Mouse (Mus musculus) forebrain, embryonic 16.5 days (tissue): ENCODE measurements around the gene Sult3a2. TPM values are rescaled to one million over a fixed set of nuclear protein-coding genes. Genes with fewer than 3 reads are reported as not detected.
"Not testable (repeated sequence)": the region's sequence is repeated elsewhere in the genome, so short reads cannot be mapped to it uniquely, and the experiment has no call there.

ENCODE experiments used
- ATAC-seq: fragments of 200-750 bp; cut with Nextera tagmentation; 2 replicates; pipeline ENCODE4 v1.8.0; 2017; ENCODE audit warnings: mild to moderate bottlenecking, moderate library complexity
- H3K27ac ChIP-seq: fragments of 300-500 bp; sonication (generic); 2 replicates; pipeline ENCODE4 v1.5.1; 2014; ENCODE audit warnings: low read length, control low read depth
- H3K27me3 ChIP-seq: fragments of 300-500 bp; sonication (generic); replicated peaks from 2 replicates; pipeline ENCODE4 v1.6.1; 2014; ENCODE audit warnings: low read length; ENCODE audit not compliant: control insufficient read depth, insufficient read depth
- H3K36me3 ChIP-seq: fragments of 300-500 bp; sonication (generic); 2 replicates; pipeline ENCODE4 v1.6.1; 2014; ENCODE audit not compliant: control insufficient read depth, insufficient read depth
- H3K4me1 ChIP-seq: fragments of 300-500 bp; sonication (generic); replicated peaks from 2 replicates; pipeline ENCODE4 v1.6.1; 2014; ENCODE audit warnings: low read length; ENCODE audit not compliant: control insufficient read depth, insufficient read depth
- H3K4me2 ChIP-seq: fragments of 300-500 bp; sonication (generic); 2 replicates; pipeline ENCODE4 v1.6.1; 2014; ENCODE audit warnings: mild to moderate bottlenecking, low read length, control low read depth
- H3K4me3 ChIP-seq: fragments of 300-500 bp; sonication (generic); replicated peaks from 2 replicates; pipeline ENCODE4 v1.5.1; 2014; ENCODE audit warnings: mild to moderate bottlenecking, low read length, control low read depth
- H3K9ac ChIP-seq: fragments of 300-500 bp; sonication (generic); replicated peaks from 2 replicates; pipeline ENCODE4 v1.6.1; 2014; ENCODE audit warnings: low read depth, low read length, control low read depth
- H3K9me3 ChIP-seq: fragments of 300-500 bp; sonication (generic); 2 replicates; pipeline ENCODE4 v1.6.1; 2016; ENCODE audit warnings: low read length; ENCODE audit not compliant: control insufficient read depth
- WGBS: fragments of 180-500 bp; shearing (Covaris S2); extraction: QIAGEN DNeasy Blood & Tissue Kit; methylation state at CpG from one replicate; pipeline ENCODE4 v1.1.7; 2014; 5-methylcytosine and 5-hydroxymethylcytosine counted together
- polyA plus RNA-seq: library from polyadenylated mRNA; unstranded; fragments of >200 nt; fragmentation: Nextera tagmentation; extraction: Ambion mirVana; gene quantifications from 2 replicates; pipeline ENCODE4 v1.2.1, GENCODE M21; 2015

Sult3a2 gene
- polyA plus RNA-seq = not detected in 2 replicates

DNA sequence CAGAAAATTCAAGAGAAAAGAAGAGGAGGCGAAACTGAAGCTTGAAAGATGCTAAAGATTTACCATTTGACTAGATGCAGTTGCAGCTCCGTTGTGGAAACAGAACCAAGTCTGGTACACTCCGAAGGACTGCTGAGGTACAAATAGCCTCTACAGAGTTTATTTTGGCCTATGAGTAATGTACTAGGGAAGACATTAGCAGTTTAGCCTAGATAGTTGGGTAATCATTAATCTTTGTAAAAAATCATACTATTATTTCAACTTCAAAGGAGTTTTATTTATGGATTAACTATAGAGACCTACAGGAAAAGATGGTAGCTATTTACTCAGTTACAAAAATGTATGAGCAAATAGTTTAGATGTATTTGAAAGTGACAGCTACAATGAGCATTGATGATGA is at the start of gene Sult3a2:
TSS of gene Sult3a2 (minus strand) at position 101 of the 400 bp plus-strand sequence.
- no peak for ATAC-seq
- H3K4me3 ChIP-seq = no peak within 1 kb of the TSS
- H3K4me1 ChIP-seq = no peaks in the 10 kb centered on the region
- no peaks in the 10 kb centered on the region for H3K36me3 ChIP-seq
- H3K27me3 ChIP-seq = no peaks in the 10 kb centered on the region
- no peak within 1 kb of the TSS for H3K9ac ChIP-seq
- no peaks in the 10 kb centered on the region for H3K9me3 ChIP-seq
- WGBS = 91% methylated on average over 3 of the region's 3 CpGs
- no peak within 1 kb of the TSS for H3K27ac ChIP-seq
- H3K4me2 ChIP-seq = no peak within 1 kb of the TSS

DNA sequence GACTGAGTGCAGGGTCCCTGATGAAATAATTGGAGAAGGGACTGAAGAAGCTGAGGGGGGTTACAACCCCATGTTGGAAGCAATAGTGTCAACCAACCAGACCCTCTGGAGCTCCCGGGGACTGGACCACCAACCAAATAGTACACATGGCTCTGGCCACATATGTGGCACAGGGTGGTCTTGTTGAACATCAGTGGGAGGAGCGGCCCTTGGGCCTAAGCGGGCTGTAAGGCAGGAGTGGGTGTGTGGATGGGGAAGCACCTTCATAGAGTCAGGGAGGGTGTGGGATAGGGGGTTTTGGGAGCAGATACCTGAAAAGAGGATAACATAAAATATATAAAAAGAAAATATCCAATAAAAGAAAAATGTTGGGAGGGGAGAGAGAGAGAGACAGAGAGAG is 34.4 kb upstream of the Sult3a2 start:
- no peak overlapping the region for H3K27ac ChIP-seq
- H3K4me1 ChIP-seq = no peaks in the 10 kb centered on the region
- no peak overlapping the region for H3K4me2 ChIP-seq
- WGBS = 93% methylated on average over 3 of the region's 3 CpGs
- H3K4me3 ChIP-seq = no peak overlapping the region
- no peaks in the 10 kb centered on the region for H3K27me3 ChIP-seq
- no peaks in the 10 kb centered on the region for H3K9me3 ChIP-seq
- no peaks in the 10 kb centered on the region for H3K36me3 ChIP-seq
- no peak overlapping the region for H3K9ac ChIP-seq
- ATAC-seq = no peak

DNA sequence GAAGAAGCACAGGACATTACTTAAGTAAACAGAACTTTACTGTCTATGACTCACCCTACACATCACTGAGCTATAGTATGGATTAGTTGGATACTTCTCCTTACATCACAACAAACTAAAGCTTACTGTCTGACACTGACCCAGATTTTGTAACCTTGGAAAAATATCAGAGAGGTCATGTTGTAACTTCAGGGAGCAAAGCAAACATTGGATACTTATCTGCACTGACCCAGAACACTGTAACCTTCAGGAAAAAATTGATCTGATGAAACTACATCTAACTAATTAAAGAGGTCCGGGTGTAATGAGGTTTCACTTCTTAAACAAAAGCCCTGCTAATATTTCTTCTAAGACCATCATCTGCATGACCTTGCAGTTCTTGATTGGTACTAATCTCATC is 30.4 kb upstream of the Sult3a2 start:
- 54% methylated on average over 1 of the region's 1 CpGs for WGBS
- H3K27me3 ChIP-seq = no peaks in the 10 kb centered on the region
- H3K9ac ChIP-seq = no peak overlapping the region
- H3K9me3 ChIP-seq = no peaks in the 10 kb centered on the region
- H3K4me3 ChIP-seq = no peak overlapping the region
- no peaks in the 10 kb centered on the region for H3K36me3 ChIP-seq
- H3K4me2 ChIP-seq = no peak overlapping the region
- no peak for ATAC-seq
- H3K27ac ChIP-seq = no peak overlapping the region
- H3K4me1 ChIP-seq = no peaks in the 10 kb centered on the region

DNA sequence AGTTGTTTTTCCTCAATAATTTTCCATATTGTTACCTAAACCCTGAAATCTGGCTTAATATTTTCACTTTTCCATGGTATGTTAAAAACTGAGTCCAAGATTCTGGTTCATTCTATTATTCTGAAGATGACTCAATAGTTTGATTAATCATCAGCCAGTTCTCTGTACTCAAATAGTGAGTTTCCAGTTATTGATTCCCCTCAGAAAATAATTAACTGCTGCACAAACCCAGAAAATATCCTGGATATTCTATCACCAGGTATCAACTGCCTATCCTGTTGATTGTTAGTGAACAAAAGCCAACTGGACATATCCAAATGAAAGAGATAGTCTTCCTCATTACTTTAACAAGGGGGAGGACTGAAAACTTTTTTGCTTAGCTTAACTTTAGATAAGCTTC is 27.8 kb upstream of the Sult3a2 start:
- no peak overlapping the region for H3K4me2 ChIP-seq
- no peaks in the 10 kb centered on the region for H3K36me3 ChIP-seq
- no peak overlapping the region for H3K9ac ChIP-seq
- no peak overlapping the region for H3K4me3 ChIP-seq
- H3K9me3 ChIP-seq = no peaks in the 10 kb centered on the region
- H3K4me1 ChIP-seq = no peaks in the 10 kb centered on the region
- ATAC-seq = no peak
- H3K27ac ChIP-seq = no peak overlapping the region
- no peaks in the 10 kb centered on the region for H3K27me3 ChIP-seq

DNA sequence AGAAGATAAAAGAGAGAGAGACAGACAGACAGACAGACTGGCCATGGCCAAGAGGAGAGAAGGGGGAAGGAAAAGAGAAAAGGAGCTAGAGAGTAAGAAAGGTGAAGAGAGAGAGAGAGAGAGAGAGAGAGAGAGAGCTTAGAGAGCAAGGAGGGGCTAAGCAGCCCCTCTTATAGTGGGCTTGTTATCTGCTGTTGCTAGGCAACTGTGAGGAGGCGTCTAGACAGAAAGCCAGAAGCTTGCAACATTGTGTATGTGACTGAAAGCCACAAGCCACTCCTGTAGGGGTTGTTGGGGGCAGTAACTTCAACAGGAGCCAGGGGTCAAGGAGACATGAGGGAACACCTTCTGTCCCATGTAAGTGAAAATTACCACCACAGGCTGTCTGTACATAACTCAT is 25.3 kb upstream of the Sult3a2 start:
- ATAC-seq = peak; percentile 70
- H3K4me2 ChIP-seq = no peak overlapping the region
- no peaks in the 10 kb centered on the region for H3K27me3 ChIP-seq
- H3K36me3 ChIP-seq = no peaks in the 10 kb centered on the region
- no peak overlapping the region for H3K9ac ChIP-seq
- H3K4me1 ChIP-seq = no peaks in the 10 kb centered on the region
- H3K27ac ChIP-seq = no peak overlapping the region
- no peaks in the 10 kb centered on the region for H3K9me3 ChIP-seq
- WGBS = 11% methylated on average over 1 of the region's 1 CpGs
- no peak overlapping the region for H3K4me3 ChIP-seq

DNA sequence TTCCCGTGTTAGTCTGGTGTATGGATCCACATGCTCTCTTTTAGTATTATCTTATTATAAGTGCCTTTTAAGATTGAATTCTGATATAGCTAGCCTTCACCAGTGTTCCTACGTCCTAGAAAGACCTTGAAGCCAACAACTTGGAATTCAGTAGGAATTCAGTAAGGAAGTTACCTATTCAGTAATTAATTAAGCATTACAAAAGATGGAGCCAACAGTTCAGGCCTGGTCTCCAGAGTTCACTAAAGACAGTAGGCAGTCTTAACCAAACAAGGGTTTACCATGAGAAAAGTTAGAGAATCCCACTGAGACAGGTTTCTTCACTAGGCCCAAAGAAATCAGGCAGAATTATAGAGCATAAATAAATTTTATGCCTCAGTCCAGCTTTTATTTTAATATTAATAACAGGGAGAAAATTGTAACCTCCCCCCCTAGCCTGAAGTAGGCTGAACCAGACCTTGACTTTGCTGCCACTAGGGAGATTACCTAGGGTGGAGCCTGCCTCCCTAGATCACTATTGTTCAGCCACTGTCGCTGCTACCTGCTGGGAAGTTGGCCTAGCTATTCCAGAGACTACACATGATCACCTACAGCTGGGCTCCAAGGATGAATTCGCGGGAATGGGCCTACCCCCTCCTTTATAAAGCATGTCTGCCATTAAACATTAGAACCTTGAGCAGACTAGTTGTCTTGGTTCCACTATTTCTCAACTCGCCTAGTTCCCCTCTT is 10.9 kb upstream of the Sult3a2 start:
- H3K9me3 ChIP-seq, H3K27me3 ChIP-seq, H3K36me3 ChIP-seq, H3K4me3 ChIP-seq, H3K4me2 ChIP-seq, ATAC-seq, H3K27ac ChIP-seq, H3K4me1 ChIP-seq, H3K9ac ChIP-seq: not testable (repeated sequence)
- WGBS = 79% methylated on average over 6 of the region's 6 CpGs

DNA sequence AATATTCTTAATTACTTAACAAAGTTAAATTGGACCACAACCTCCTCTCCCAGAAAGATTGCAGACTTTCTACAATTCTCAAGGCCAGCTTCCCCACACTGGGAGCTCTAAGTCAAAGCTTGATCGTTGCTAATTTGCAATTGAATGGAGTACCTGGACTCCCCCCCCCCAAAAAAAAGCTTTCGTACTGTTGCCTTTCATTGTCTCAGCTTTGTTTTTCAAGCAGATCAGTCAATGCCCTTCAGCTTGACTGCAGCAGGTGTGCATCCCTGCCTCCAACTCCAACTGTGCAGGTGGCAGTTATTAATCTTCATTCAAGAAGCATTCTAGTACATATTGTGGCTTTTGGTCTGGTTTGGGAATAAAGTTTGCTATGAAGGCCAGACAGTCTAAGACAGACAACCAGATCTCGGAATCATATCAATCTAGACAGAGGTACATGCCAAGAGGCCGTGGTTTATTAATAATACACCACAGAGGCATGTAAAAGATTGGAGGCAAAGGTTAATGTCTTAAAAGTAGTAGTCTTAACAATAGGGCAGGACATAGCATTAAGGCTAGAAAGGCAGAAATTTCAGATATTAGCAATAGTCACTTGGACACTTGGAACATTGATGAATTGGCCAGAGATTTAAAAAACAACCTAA is 9.9 kb upstream of the Sult3a2 start:
- H3K36me3 ChIP-seq, H3K9ac ChIP-seq, H3K4me1 ChIP-seq, H3K9me3 ChIP-seq, H3K27ac ChIP-seq, H3K27me3 ChIP-seq, H3K4me3 ChIP-seq, ATAC-seq, H3K4me2 ChIP-seq: not testable (repeated sequence)
- WGBS = 78% methylated on average over 4 of the region's 4 CpGs

DNA sequence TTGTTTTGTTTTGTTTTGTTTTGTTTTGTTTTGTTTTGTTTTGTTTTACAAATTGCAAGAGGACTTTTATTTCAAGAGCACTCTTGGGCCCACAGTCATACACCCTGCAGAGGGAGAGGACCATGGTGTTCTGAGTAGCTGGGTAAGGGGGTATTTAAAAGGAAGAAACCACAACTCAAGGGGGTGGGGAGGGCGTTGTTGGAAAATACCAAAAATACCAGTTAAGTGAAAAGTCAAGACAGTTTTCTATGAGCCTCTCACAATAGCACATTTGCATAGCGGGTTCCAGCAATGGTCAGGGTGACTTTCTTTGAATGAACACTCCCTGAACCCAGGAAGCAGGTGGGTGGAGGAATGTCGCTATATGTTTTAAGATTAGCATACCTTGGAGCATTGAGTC is 5.7 kb upstream of the Sult3a2 start:
- H3K27ac ChIP-seq, ATAC-seq, H3K4me2 ChIP-seq, H3K27me3 ChIP-seq, H3K36me3 ChIP-seq, H3K4me3 ChIP-seq, H3K9me3 ChIP-seq, H3K4me1 ChIP-seq, H3K9ac ChIP-seq: not testable (repeated sequence)
- 88% methylated on average over 3 of the region's 3 CpGs for WGBS

DNA sequence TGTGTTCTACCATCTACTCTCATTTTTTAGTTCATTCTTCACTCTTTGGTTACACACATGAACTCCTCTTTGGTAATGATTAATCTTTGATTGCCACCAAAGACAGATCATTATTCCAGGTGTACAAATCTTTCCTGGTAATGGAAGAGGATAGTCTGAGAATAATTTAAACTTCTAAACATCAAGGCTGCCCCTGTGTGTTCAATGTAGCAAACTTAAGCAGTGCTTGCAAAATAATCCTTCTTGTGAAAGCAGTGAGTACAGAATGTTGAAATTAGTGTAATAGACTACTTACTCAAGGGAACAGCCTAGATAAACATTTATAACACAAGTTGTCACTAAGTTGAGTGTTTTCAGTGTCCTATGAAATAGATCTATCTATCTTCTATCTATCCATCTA is 1.0 kb upstream of the Sult3a2 start:
- ATAC-seq = no peak
- H3K9me3 ChIP-seq = no peaks in the 10 kb centered on the region
- H3K36me3 ChIP-seq = no peaks in the 10 kb centered on the region
- H3K9ac ChIP-seq = no peak overlapping the region
- no peak overlapping the region for H3K27ac ChIP-seq
- no peak overlapping the region for H3K4me2 ChIP-seq
- H3K4me3 ChIP-seq = no peak overlapping the region
- no peaks in the 10 kb centered on the region for H3K4me1 ChIP-seq
- H3K27me3 ChIP-seq = no peaks in the 10 kb centered on the region
